Mouse (Mus musculus) megakaryocyte-erythroid progenitor cell, adult 5 weeks (primary cell): ENCODE measurements around the gene Nlrc5. TPM values are rescaled to one million over a fixed set of nuclear protein-coding genes. Genes with fewer than 3 reads are reported as not detected.

Experiments used
- polyA plus RNA-seq: library from polyadenylated mRNA; stranded (reverse); fragments of >175 nt; gene quantifications from 2 replicates; pipeline ENCODE4 v1.2.3, GENCODE M21; 2012

Nlrc5 gene
- polyA plus RNA-seq: 29.1 and 29.8 TPM in 2 replicates

GRCm38 (mm10) chr8:94433981-94434466 is at the start of gene Nlrc5:
Gene Nlrc5 (plus strand): TSS chr8:94434356.

GRCm38 (mm10) chr8:94386214-94387026 is 47.7 kb upstream of the Nlrc5 start, which contains the start of gene Herpud1:
Gene Herpud1 (plus strand): TSS chr8:94386438.

GRCm38 (mm10) chr8:94532873-94533671 is 98.9 kb downstream of the Nlrc5 start, which contains the start of gene Cpne2:
Gene Cpne2 (plus strand): TSS chr8:94532990.

Other genes with a start within 250 kb of the Nlrc5 start
- gene Nup93, start 219.8 kb upstream of the Nlrc5 start, polyA plus RNA-seq: 4.5 and 5.2 TPM in 2 replicates
- gene Slc12a3, start 105.2 kb upstream of the Nlrc5 start, polyA plus RNA-seq: 0.08 and 0.27 TPM in 2 replicates
- gene Herpud1, start 47.9 kb upstream of the Nlrc5 start, polyA plus RNA-seq: 169 TPM in 2 replicates
- 105 and 139 TPM in 2 replicates for gene Cpne2, start 98.6 kb downstream of the Nlrc5 start, polyA plus RNA-seq
- gene Rspry1, start 167.6 kb downstream of the Nlrc5 start, polyA plus RNA-seq: 3.8 and 4.1 TPM in 2 replicates
- 43.9 and 62.5 TPM in 2 replicates for gene Fam192a, start 167.6 kb downstream of the Nlrc5 start, polyA plus RNA-seq
- gene Arl2bp, start 232.2 kb downstream of the Nlrc5 start, polyA plus RNA-seq: 36.2 and 49.0 TPM in 2 replicates